Mouse (Mus musculus) gastrocnemius, adult 8-10 months (tissue): Measurements from ENCODE around the gene Appbp2. TPM values are rescaled to one million over a fixed set of nuclear protein-coding genes. Genes with fewer than 3 reads are reported as not detected.

Experiments
- DNase-seq, 2 experiments: peaks; one replicate each; pipeline ENCODE4 v3.0.0; 2022; ENCODE audit warnings: low spot score in 2 of 2
- total RNA-seq, 4 experiments: library from RNA; stranded (reverse); gene quantifications; 2 replicates each; pipeline ENCODE4 v1.2.4; 2022

The Appbp2 gene
- total RNA-seq, 4 experiments from 2014 or later: 7.6 to 8.0 (median 7.7) TPM

- DNase-seq: no peak
These were observed 11.7 kb downstream of the Appbp2 start for GRCm38 (mm10) chr11:85223248-85223647.

- DNase-seq: no peak
These were observed 12.4 kb downstream of the Appbp2 start for GRCm38 (mm10) chr11:85222561-85222960.

DNA sequence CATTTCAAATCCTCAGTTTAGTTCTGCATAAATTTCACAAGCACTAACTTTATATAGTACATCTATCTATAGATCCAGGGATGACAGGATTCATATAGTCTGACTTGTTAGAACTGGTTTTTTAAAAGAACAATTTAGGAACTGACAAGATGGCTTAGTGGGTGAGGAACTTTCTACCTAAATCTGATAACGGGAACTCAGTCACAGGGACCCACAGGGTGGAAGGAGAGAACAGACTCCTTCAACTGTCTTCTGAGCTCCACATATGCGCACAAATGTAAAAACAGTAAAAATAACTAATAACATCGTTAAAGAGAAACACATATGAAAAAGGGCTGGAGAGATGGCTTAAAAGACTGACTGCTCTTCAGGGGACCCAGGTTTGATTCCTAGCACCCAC lies 15.9 kb downstream of the Appbp2 start:
- DNase-seq: no peak

DNA sequence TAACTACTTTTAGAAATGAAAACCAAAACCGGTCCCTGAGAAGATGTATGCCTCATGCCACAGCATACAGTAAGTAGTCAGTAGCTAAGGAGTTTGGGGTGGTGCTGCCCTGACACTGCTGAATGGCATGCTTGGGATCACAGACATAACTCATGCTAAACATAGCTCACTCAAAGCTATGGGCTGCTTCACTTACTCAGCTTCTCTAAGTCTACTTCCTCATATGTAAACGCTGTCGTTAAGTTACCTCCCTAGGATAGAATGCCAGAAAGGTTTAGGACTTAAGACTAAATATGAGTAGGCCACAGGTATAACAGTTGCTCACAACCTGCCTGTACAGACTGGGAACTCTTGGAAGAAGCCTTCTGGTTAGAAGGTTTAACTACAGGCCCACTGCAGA lies 20.3 kb downstream of the Appbp2 start:
- no peak for DNase-seq

- DNase-seq: no peak
These were observed 21.7 kb downstream of the Appbp2 start for GRCm38 (mm10) chr11:85213215-85213614.

DNA sequence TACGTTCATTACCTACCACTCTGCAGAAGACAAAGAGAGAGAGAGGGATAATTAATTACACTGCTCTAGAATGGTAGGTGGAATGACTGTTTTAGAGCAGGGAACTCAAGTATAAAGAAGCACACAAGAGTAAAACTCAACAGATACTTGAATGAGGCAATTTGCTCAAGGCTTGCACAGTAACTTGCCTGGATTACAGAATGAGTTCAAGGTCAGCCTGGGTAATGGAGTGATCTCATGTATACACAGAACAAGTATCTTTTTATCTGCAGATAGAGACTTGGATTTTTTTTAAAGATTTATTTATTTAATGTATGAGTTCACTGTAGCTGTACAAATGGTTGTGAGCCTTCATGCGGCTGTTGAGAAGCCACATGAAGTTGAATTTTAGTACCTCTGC lies 23.8 kb downstream of the Appbp2 start:
- no peak for DNase-seq

DNA sequence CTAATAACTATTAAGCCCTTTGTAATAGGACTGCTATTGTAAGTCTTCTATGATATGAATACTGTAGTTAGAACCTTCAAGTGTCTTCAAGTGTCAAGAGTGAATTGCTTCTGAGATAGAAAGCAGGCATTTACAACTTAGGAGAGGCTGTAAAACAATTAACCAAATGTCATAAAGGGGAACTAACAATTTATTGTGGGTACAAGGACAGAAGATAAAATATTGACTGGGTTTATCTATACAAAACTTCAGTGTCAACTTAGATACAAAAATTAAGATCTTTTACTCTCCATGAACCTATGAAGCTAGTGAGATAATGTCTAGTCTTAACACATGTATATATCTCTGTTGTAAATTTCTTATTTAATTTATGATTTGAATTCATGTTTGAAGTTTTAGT lies 28.7 kb downstream of the Appbp2 start:
- DNase-seq: no peak

GRCm38 (mm10) chr11:85198906-85199305 lies 36.0 kb downstream of the Appbp2 start:
- no peak for DNase-seq

DNA sequence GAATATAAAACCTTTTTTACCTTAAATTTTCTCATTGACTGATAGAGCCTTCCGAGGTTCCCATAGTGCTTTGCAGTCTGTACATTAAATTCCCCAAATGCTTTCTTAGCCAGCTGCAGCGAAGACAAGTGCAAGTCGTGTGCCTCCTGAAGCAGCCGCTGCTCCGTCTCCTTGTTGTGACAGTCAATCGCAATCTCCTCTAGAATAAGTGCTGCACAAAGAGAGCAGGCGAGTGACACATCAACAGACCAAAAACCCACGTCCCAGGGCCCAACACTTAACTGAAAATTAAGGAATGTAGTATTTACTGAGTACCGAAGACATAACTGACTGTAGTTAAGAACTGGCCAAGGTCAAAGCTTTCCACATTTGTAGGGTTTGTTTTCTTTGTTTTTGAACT lies 38.9 kb downstream of the Appbp2 start:
- no peak for DNase-seq

- DNase-seq: no peak
These were observed 40.7 kb downstream of the Appbp2 start for GRCm38 (mm10) chr11:85194206-85194605.

DNA sequence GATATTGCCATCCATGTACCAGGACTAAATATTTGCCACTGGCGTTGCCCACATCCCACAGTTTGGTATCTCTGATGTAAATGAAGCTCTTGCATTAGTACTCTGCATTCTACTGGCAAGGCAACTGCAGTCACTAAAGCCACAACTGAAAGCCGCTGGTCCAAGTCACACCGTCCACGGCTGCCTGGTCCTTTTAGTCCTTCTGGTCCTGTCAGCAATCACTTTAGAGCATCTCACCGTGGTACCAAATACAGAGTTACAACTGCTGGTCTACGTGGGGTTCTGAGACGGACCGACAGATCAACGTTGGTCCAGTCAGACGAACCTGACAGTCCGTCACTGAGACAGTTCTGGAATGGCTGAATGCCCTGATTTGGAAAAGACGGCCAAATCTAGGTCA lies 44.2 kb downstream of the Appbp2 start:
- no peak for DNase-seq

GRCm38 (mm10) chr11:85189110-85189509 lies 45.8 kb downstream of the Appbp2 start:
- no peak for DNase-seq

- no peak for DNase-seq
These were observed 50.1 kb downstream of the Appbp2 start for GRCm38 (mm10) chr11:85184839-85185238.

GRCm38 (mm10) chr11:85184082-85184481 lies 50.8 kb downstream of the Appbp2 start:
- DNase-seq: no peak

- DNase-seq: no peak
These were observed 51.6 kb downstream of the Appbp2 start for GRCm38 (mm10) chr11:85183284-85183779.

DNA sequence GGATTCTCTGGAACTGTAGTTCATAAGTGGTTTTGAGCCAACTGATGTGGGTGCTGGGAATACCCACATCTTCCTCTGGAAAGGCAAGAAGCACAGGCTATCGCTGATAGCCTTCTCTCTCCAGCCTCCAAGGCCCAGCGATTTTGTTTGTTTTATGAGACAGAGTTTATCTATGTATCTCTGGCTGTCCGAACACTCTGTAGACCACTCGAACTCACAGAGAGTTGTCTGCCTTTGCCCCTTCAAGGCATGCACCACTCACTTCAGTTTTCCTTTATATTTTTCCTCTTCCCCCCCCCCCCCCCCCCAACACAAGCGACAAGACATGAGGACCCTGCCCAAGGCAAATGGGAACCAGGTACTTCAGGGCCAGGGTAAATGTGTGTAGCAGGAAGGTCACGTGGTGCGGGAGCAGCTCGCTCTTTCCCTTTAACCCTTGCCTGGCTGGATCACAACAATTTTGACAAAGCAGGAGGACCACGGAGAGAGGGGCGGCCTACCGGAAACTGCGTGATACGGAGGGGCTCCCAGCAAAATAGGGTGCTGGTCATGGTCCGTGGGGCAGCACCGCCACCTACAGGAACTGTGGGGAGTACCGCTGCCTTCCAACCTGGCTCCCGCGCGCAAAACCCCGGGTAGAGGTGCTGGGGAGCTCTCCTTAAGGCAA lies 52.2 kb downstream of the Appbp2 start:
- DNase-seq: peak in 1 of 2 experiments; percentile 22

- DNase-seq: no peak
These were observed 56.5 kb downstream of the Appbp2 start for GRCm38 (mm10) chr11:85178413-85178812.

GRCm38 (mm10) chr11:85177761-85178160 lies 57.2 kb downstream of the Appbp2 start:
- no peak for DNase-seq

- no peak for DNase-seq
These were observed 59.0 kb downstream of the Appbp2 start for GRCm38 (mm10) chr11:85175941-85176340.

DNA sequence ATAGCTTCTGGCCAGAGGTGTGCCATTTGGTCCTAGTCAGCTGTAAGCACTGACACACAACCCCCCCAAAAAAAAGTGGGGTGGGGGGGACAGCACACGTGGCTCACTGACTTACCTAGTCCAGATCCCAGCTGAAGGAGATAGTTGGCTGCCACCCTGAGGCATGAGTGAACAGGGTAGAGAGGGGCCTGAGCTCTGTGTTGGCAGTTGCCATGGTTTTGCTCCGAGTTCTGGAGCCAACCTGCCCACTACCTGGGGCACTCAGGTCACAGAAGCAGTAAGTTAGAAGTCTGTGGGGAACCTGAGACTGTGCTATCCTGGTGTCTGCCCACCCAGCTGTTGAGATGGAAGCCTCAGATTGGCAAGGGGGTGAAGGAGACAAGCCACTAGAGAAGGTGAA lies 64.1 kb downstream of the Appbp2 start:
- no peak for DNase-seq

DNA sequence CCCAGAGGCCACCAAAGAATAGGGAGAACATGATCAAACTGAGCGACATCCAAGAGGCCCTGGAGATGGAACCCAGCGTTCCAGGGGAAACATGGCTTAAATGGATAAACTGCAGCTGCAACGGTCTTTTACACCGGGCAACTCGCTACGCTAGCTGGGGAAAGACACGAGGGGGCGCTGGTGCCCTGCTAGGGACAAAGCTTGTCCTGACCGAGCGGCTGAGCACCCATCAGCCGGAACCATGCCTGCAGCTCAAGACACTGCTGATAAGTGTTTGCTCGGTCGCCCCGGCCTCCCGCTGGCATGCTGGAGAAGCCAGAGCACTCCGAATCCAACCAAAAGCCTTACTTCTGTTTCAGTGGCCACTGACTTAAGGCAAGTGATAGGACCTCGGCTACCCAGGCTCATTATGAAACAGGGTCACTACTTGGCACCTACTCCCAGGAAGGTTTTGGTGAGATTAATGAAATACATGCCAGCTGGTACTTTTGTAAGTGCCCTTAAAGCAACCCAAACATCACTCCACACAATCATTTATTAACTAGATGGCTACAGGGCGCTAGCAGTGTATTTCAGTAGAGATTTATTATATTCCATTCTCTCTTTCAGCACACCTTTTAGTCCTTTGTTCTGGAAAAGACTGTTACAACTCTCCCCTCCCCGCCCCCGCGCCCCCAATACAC lies 64.7 kb downstream of the Appbp2 start, which contains the start of gene 1700125H20Rik:
Gene 1700125H20Rik, plus strand, starts transcription at position 347 of the 683 bp plus-strand sequence.
- peak; percentile 59 to 64 for DNase-seq

DNA sequence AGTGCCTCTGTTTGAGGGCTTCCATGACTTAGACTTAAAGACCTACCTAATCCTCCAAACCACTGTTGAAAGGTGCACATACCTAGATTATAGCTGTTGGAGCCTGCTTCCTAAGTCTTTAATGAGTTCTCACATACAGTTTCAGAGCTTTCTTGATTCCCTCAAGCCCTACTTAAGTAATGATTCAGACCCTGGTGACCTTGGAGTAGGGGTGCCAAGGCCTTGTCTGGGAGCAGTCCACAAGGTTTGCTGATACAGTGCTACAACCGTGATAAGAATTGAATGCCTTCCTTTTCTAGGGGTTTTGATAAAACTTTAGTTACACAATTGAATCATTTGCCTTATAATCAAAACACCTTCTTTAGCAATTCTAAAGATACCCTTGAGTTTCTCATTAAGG lies 67.4 kb downstream of the Appbp2 start:
- DNase-seq: no peak

DNA sequence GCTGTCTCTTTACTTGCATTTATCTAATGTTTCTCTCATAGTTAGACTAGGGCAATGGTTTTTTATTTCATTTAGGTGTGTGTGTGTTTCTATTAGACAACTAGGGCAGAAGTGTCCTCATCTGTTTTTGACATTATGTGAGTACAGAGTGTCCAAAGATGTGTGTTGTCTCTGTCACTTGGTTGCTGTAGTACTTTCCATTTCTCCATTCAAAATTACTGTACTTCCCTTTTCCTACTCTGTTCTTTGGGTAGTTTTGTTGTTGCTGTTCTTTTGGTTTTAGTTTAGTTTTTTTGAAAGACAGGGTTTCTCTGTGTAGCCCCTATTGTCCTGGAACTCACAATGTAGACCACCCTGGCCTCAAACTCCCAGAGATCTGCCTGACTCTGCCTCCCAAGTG lies 70.6 kb downstream of the Appbp2 start:
- DNase-seq: no peak
